In the genomic region with DNA sequence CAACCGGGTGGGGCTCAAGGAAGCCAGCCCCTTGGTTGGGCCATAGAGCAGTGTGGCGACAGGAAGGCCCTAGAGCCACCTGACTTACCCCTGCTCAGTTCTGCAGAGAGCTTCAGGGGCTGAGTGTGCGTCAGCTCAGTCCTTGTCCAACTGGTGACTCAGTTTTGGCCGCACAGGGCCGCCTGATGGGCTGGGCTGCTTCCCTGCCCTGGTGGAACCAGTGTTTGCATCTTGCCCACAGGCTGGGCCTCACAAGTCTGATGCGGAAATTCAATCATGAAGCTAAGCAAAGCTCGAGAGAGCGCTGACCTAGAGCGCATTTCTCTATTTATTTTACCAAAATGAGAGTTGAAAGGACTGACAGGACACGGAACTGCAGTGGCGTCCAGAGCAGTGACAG, we compare ENCODE assay signal across 29 mouse cellular contexts. TPM values are rescaled to one million over a fixed set of nuclear protein-coding genes. Genes with fewer than 3 reads are reported as not detected.
DNase-seq lines count a peak whose midpoint lies in the region; ATAC-seq and TF ChIP-seq lines count a peak whose summit lies in the region.
"Had no signal": no experiment of that assay in that cellular context is flagged by ENCODE, and none has a peak within 500 bp of the region (broad histone marks: within the 10 kb centered on the region; RNA-seq: fewer than 3 reads in every experiment).

No protein-coding gene starts in this region.

- TF ChIP-seq CTCF in layer of hippocampus, adult 2 months (conservative IDR thresholded peaks at IDR 0.05), result no peak
- no peak for TF ChIP-seq CTCF in midbrain, postnatal 0 days (IDR thresholded peaks at IDR 0.05)

- no peak for ATAC-seq in midbrain, embryonic 11.5 days (ENCODE audit: low FRiP score)
- no peak for ATAC-seq in midbrain, postnatal 0 days (ENCODE audit: low FRiP score)
- no peak for ATAC-seq in intestine, embryonic 16.5 days
- ATAC-seq: activated CD4-positive, CD25-positive, alpha-beta regulatory T cell, adult 4 months; forebrain, embryonic 14.5 days; liver, embryonic 12.5 days; liver, postnatal 0 days had no signal

- WGBS in midbrain, embryonic 11.5 days, result 87% methylated on average over 11 of the region's 11 CpGs
- WGBS in midbrain, postnatal 0 days, result 79% methylated on average over 11 of the region's 11 CpGs
- 88% methylated on average over 11 of the region's 11 CpGs for WGBS in intestine, embryonic 16.5 days

- no peaks in the 10 kb centered on the region for H3K9me3 ChIP-seq in midbrain, embryonic 11.5 days (ENCODE audit: control insufficient read depth, low read length)
- H3K9me3 ChIP-seq in midbrain, postnatal 0 days (ENCODE audit: low read length), result no peaks in the 10 kb centered on the region
- no peaks in the 10 kb centered on the region for H3K9me3 ChIP-seq in intestine, embryonic 16.5 days (ENCODE audit: control insufficient read depth, low read length)
- H3K9me3 ChIP-seq: embryonic facial prominence, embryonic 12.5 days; heart, embryonic 10.5 days; heart, embryonic 15.5 days; liver, embryonic 12.5 days; midbrain, embryonic 12.5 days; neural tube, embryonic 13.5 days had no signal

- peak; percentile 50 for DNase-seq in gastrocnemius, postnatal 25 days
- DNase-seq in gastrocnemius, adult 8-10 months (ENCODE audit: low spot score in 2 of 2), result no peak
- DNase-seq in layer of hippocampus, adult 2 months (ENCODE audit: low spot score in 2 of 2), result no peak
- DNase-seq in layer of hippocampus, adult 18-20 months (ENCODE audit: low spot score in 2 of 2), result no peak
- DNase-seq in midbrain, embryonic 11.5 days (ENCODE audit: low spot score, missing footprints), result peak; percentile 59
- DNase-seq in midbrain, postnatal 0 days (ENCODE audit: low spot score), result no peak
- DNase-seq: adrenal gland, adult 8-10 months; B cell, adult 2 months; cerebellum, adult 11-12 months; cerebellum, adult 9-11 months; embryo, embryonic 11 days; heart, adult 11 months; kidney, adult 11 months; kidney, postnatal 14 days; left cerebral cortex, postnatal 4 days; liver, postnatal 0 days; lung, postnatal 14 days; thymus, adult 2 months; thymus, postnatal 4 days had no signal

- no peak overlapping the region for H3K4me2 ChIP-seq in midbrain, embryonic 11.5 days
- H3K4me2 ChIP-seq in midbrain, postnatal 0 days (ENCODE audit: low read depth, low read length, poor library complexity, severe bottlenecking), result no peak overlapping the region
- H3K4me2 ChIP-seq in intestine, embryonic 16.5 days (ENCODE audit: low read depth, low read length), result no peak overlapping the region
- H3K4me2 ChIP-seq: embryonic facial prominence, embryonic 12.5 days; heart, embryonic 15.5 days; liver, embryonic 12.5 days; midbrain, embryonic 12.5 days; neural tube, embryonic 13.5 days had no signal

- H3K27me3 ChIP-seq in midbrain, embryonic 11.5 days (ENCODE audit: control insufficient read depth, insufficient read depth, low read length), result no peaks in the 10 kb centered on the region
- H3K27me3 ChIP-seq in midbrain, postnatal 0 days (ENCODE audit: insufficient read depth, low read length), result no peaks in the 10 kb centered on the region
- H3K27me3 ChIP-seq in intestine, embryonic 16.5 days (replicated peaks; ENCODE audit: control insufficient read depth, insufficient read depth, low read length), result no peaks in the 10 kb centered on the region
- H3K27me3 ChIP-seq: embryonic facial prominence, embryonic 12.5 days; heart, embryonic 15.5 days; liver, embryonic 12.5 days; midbrain, embryonic 12.5 days; neural tube, embryonic 13.5 days had no signal

- H3K36me3 ChIP-seq in midbrain, embryonic 11.5 days (ENCODE audit: control insufficient read depth, insufficient read depth, low read length), result peaks cover 5% of the 10 kb centered on the region; the same call in 1 of the 2 replicates
- peaks cover 24% of the 10 kb centered on the region for H3K36me3 ChIP-seq in midbrain, postnatal 0 days (ENCODE audit: insufficient read depth, low read length)
- H3K36me3 ChIP-seq in intestine, embryonic 16.5 days (ENCODE audit: control insufficient read depth, insufficient read depth, low read length), result peaks cover 6% of the 10 kb centered on the region; the same call in 1 of the 2 replicates

- no peak overlapping the region for H3K4me3 ChIP-seq in layer of hippocampus, adult 2 months
- no peak overlapping the region for H3K4me3 ChIP-seq in midbrain, embryonic 11.5 days (ENCODE audit: low read depth, low read length)
- H3K4me3 ChIP-seq in midbrain, postnatal 0 days (ENCODE audit: low read depth, low read length), result no peak overlapping the region
- H3K4me3 ChIP-seq in intestine, embryonic 16.5 days (ENCODE audit: low read length), result no peak overlapping the region
- H3K4me3 ChIP-seq: embryonic facial prominence, embryonic 12.5 days; heart, embryonic 10.5 days; heart, embryonic 15.5 days; liver, embryonic 12.5 days; midbrain, embryonic 12.5 days; myocyte; neural tube, embryonic 13.5 days had no signal

- peak overlapping the region; percentile 55; the same call in 1 of the 2 replicates for H3K27ac ChIP-seq in layer of hippocampus, adult 2 months
- no peak overlapping the region for H3K27ac ChIP-seq in midbrain, embryonic 11.5 days (ENCODE audit: low read depth, low read length)
- H3K27ac ChIP-seq in midbrain, postnatal 0 days (ENCODE audit: low read depth, low read length), result no peak overlapping the region
- H3K27ac ChIP-seq in intestine, embryonic 16.5 days (ENCODE audit: low read length), result no peak overlapping the region
- H3K27ac ChIP-seq: embryonic facial prominence, embryonic 12.5 days; heart, embryonic 10.5 days; heart, embryonic 15.5 days; liver, embryonic 12.5 days; midbrain, embryonic 12.5 days had no signal

- H3K9ac ChIP-seq in midbrain, embryonic 11.5 days (ENCODE audit: low read length), result no peak overlapping the region
- no peak overlapping the region for H3K9ac ChIP-seq in midbrain, postnatal 0 days (replicated peaks; ENCODE audit: low read length, poor library complexity, severe bottlenecking)
- no peak overlapping the region for H3K9ac ChIP-seq in intestine, embryonic 16.5 days (ENCODE audit: low read depth, low read length)
- H3K9ac ChIP-seq: embryonic facial prominence, embryonic 12.5 days; heart, embryonic 15.5 days; liver, embryonic 12.5 days; liver, postnatal 0 days; midbrain, embryonic 12.5 days had no signal

- H3K4me1 ChIP-seq in midbrain, embryonic 11.5 days (ENCODE audit: control insufficient read depth, insufficient read depth, low read length), result no peaks in the 10 kb centered on the region
- no peaks in the 10 kb centered on the region for H3K4me1 ChIP-seq in midbrain, postnatal 0 days (ENCODE audit: insufficient read depth, low read length)
- H3K4me1 ChIP-seq in intestine, embryonic 16.5 days (ENCODE audit: control insufficient read depth, insufficient read depth, low read length), result no peaks in the 10 kb centered on the region
- H3K4me1 ChIP-seq: embryonic facial prominence, embryonic 12.5 days; heart, embryonic 15.5 days had no signal

RNA-seq across cellular contexts. Expression of a gene that starts 14.3 kb away (rescaled TPM):
- total RNA-seq in gastrocnemius, postnatal 25 days (2021), result 10 to 100 TPM; 25.6 to 28.2 TPM
- 10 to 100 TPM; 26.4 to 32.0 (median 30.1) TPM for total RNA-seq in gastrocnemius, adult 8-10 months (2022)
- total RNA-seq in layer of hippocampus, adult 2 months (2021), result 10 to 100 TPM; 34.7 to 45.9 TPM
- 10 to 100 TPM; 33.7 to 36.0 TPM for total RNA-seq in layer of hippocampus, adult 18-20 months (2021)
- polyA plus RNA-seq in midbrain, embryonic 11.5 days (2014; fragmentation: Nextera tagmentation; extraction: Ambion mirVana), result 85.4 and 91.8 TPM in 2 replicates
- total RNA-seq in midbrain, postnatal 0 days (2014; rRNA removed), result 79.5 and 101 TPM in 2 replicates
- polyA plus RNA-seq in midbrain, postnatal 0 days (2015; fragmentation: Nextera tagmentation; extraction: Ambion mirVana), result 121 and 129 TPM in 2 replicates
- polyA plus RNA-seq in intestine, embryonic 16.5 days (2015; fragmentation: Nextera tagmentation; extraction: Ambion mirVana), result 92.2 and 94.3 TPM in 2 replicates

RNA-seq across cellular contexts. Expression of a gene that starts 43.6 kb away (rescaled TPM):
- total RNA-seq in gastrocnemius, postnatal 25 days (2021), result 1 to 10 TPM; 2.2 to 3.4 TPM
- total RNA-seq in gastrocnemius, adult 8-10 months (2022), result 1 to 10 TPM in 2 of 4 experiments, under 1 TPM in 2; 0.56 to 1.7 (median 1.2) TPM
- 100 to 1,000 TPM; 244 to 257 TPM for total RNA-seq in layer of hippocampus, adult 2 months (2021)
- 100 to 1,000 TPM; 257 to 261 TPM for total RNA-seq in layer of hippocampus, adult 18-20 months (2021)
- polyA plus RNA-seq in midbrain, embryonic 11.5 days (2014; fragmentation: Nextera tagmentation; extraction: Ambion mirVana), result 9.0 and 9.8 TPM in 2 replicates
- total RNA-seq in midbrain, postnatal 0 days (2014; rRNA removed), result 23.8 and 32.7 TPM in 2 replicates
- polyA plus RNA-seq in midbrain, postnatal 0 days (2015; fragmentation: Nextera tagmentation; extraction: Ambion mirVana), result 18.0 TPM in 2 replicates
- 10.1 and 11.8 TPM in 2 replicates for polyA plus RNA-seq in intestine, embryonic 16.5 days (2015; fragmentation: Nextera tagmentation; extraction: Ambion mirVana)

Comparison
In these comparisons a context has a peak if more than half of its experiments do, and no peak if none do; other contexts are left out.
1. DNase-seq: peak in gastrocnemius, postnatal 25 days (single experiment) and midbrain, embryonic 11.5 days (single experiment); none in gastrocnemius, adult 8-10 months (0 of 2), layer of hippocampus, adult 2 months (0 of 2), layer of hippocampus, adult 18-20 months (0 of 2) and midbrain, postnatal 0 days (single experiment).